Mouse (Mus musculus): Measurements from ENCODE around the gene Xxylt1.

DNA sequence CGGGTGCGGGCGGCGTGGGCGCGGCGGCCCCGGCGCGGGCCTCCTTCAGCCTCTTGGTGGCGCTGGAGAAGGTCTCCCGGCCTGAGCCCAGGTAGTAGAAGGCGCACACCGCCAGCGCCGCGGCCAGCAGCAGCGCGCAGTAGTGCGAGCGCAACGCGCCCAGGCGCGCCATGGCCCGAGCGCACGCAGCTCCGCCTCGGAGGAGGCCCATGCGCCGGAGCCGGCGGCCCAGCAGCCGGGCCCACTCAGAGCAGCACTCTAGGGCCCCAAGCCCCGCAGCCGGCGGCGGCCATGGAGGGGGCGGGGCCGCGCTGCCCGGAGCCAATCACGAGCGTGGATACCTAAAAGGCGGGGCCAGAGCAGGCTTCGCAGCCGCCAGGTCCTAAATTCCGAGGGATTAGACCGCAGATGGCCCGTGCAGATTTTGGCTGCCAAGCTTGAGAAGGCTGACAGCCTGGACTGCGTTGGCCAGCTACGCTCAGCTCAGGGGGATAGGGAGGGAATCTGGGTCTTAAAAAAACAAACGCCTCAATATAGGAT is at the start of gene Xxylt1:
- TF ChIP-seq CTCF (IDR thresholded peaks at IDR 0.05; ENCODE audit: borderline replicate concordance, insufficient read depth, low read depth, low read length) (no peak), POLR2A (IDR thresholded peaks at IDR 0.05; ENCODE audit: borderline replicate concordance, insufficient read depth, low read length) (peak; percentile 50; the same call in 1 of the 2 replicates)
